Mouse (Mus musculus): ENCODE data around the gene Krcc1.

Krcc1 gene

DNA sequence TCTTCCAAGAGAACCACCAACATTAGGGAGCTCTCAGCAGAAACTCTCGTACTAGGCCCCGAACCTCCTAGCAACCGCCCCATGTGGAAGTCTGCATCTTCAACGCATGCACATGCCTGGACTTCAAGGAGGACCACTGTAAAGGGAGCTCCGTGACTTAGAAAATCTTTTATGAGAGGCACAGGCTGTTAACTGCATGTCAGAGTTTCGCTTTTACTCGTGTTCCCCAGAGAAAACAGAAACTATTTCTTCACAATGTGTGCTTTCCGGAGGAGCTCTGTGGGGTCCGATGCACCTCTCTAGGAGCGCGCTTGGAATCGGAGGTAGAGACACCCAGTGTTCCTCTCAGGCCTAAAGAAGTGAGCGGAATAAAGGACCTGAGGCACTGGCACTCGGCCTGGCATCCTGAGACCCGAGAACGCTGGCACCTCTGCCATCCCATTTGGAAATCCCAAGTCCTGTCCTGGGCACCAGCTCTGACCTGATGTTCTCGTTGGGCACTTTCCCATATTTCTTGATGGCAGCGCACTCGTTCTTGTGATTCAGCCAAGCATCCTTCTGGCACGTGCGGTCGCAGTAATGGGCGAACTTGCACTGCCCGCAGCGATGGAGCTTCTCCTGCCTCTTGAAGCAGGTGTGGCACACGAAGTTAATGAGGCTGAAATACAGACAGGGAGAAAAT, 32.3 kb upstream of the Krcc1 start:
- TF ChIP-seq CTCF (conservative IDR thresholded peaks at IDR 0.05; ENCODE audit: low read length) (no peak), NANOG (IDR thresholded peaks at IDR 0.05; ENCODE audit: borderline replicate concordance, low read length) (no peak)
- Histone ChIP-seq H3K36me3 (ENCODE audit: insufficient read depth, low read length) (no peaks in the 10 kb centered on the region), H3K27me3 (ENCODE audit: insufficient read depth, low read length) (peaks cover 23% of the 10 kb centered on the region), H3K4me3 (replicated peaks; ENCODE audit: low read length) (peak overlapping the region; percentile 49), H3K4me1 (replicated peaks; ENCODE audit: low read depth, low read length) (peaks cover 64% of the 10 kb centered on the region), H3K9me3 (ENCODE audit: low read length) (no peaks in the 10 kb centered on the region)

DNA sequence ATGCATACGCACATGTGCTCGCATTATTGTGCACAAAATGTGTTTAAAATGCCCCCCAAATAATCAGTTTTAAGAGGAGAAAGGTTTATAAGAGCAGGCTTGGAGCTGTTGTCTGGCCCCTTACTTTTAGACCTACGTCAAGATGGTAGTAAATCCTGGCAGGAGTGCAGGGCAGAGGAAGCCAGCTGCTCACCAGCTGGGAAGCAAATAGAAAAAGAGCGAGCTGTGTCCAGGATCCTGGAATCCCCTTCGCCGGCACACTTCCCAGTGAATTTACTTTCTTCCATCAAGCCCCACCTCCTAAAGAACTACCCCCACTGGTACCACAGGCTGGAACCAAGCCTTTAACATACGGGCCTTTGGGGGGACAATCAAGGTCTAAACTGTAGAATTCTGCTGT, 30.6 kb upstream of the Krcc1 start:
- Histone ChIP-seq H3K4me1 (replicated peaks; ENCODE audit: low read depth, low read length) (peaks cover 52% of the 10 kb centered on the region), H3K27me3 (ENCODE audit: insufficient read depth, low read length) (peaks cover 18% of the 10 kb centered on the region; the same call in 1 of the 2 replicates), H3K9me3 (ENCODE audit: low read length) (no peaks in the 10 kb centered on the region), H3K4me3 (replicated peaks; ENCODE audit: low read length) (no peak overlapping the region), H3K36me3 (ENCODE audit: insufficient read depth, low read length) (no peaks in the 10 kb centered on the region)
- TF ChIP-seq POU5F1 (IDR thresholded peaks at IDR 0.05; ENCODE audit: borderline replicate concordance, low read length) (no peak), CTCF (conservative IDR thresholded peaks at IDR 0.05; ENCODE audit: low read length) (no peak), NANOG (IDR thresholded peaks at IDR 0.05; ENCODE audit: borderline replicate concordance, low read length) (no peak)

- no peak for TF ChIP-seq CTCF (conservative IDR thresholded peaks at IDR 0.05; ENCODE audit: low read length)
- no peak for TF ChIP-seq NANOG (IDR thresholded peaks at IDR 0.05; ENCODE audit: borderline replicate concordance, low read length)
- TF ChIP-seq POU5F1 (IDR thresholded peaks at IDR 0.05; ENCODE audit: borderline replicate concordance, low read length), result no peak
These were observed 28.7 kb upstream of the Krcc1 start for GRCm38 (mm10) chr6:71242811-71243210.

GRCm38 (mm10) chr6:71243258-71243657, 28.2 kb upstream of the Krcc1 start:
- Histone ChIP-seq H3K27me3 (ENCODE audit: insufficient read depth, low read length) (peaks cover 18% of the 10 kb centered on the region; the same call in 1 of the 2 replicates), H3K36me3 (ENCODE audit: insufficient read depth, low read length) (no peaks in the 10 kb centered on the region), H3K9me3 (ENCODE audit: low read length) (no peaks in the 10 kb centered on the region), H3K4me3 (replicated peaks; ENCODE audit: low read length) (no peak overlapping the region), H3K4me1 (replicated peaks; ENCODE audit: low read depth, low read length) (peaks cover 28% of the 10 kb centered on the region)
- no peak for TF ChIP-seq POU5F1 (IDR thresholded peaks at IDR 0.05; ENCODE audit: borderline replicate concordance, low read length)
- TF ChIP-seq CTCF (conservative IDR thresholded peaks at IDR 0.05; ENCODE audit: low read length), result peak; percentile 26; the same call in 1 of the 2 replicates

More at GRCm38 (mm10) chr6:71242811-71243210, 28.7 kb upstream of the Krcc1 start:
- no peak overlapping the region for H3K4me3 ChIP-seq (replicated peaks; ENCODE audit: low read length)
- H3K27me3 ChIP-seq (ENCODE audit: insufficient read depth, low read length), result peaks cover 18% of the 10 kb centered on the region; the same call in 1 of the 2 replicates
- peaks cover 32% of the 10 kb centered on the region for H3K4me1 ChIP-seq (replicated peaks; ENCODE audit: low read depth, low read length)
- no peaks in the 10 kb centered on the region for H3K9me3 ChIP-seq (ENCODE audit: low read length)
- no peaks in the 10 kb centered on the region for H3K36me3 ChIP-seq (ENCODE audit: insufficient read depth, low read length)

GRCm38 (mm10) chr6:71248420-71248819, 23.1 kb upstream of the Krcc1 start:
- Histone ChIP-seq H3K27me3 (ENCODE audit: insufficient read depth, low read length) (no peaks in the 10 kb centered on the region), H3K4me1 (replicated peaks; ENCODE audit: low read depth, low read length) (peaks cover 27% of the 10 kb centered on the region), H3K4me3 (replicated peaks; ENCODE audit: low read length) (no peak overlapping the region), H3K36me3 (ENCODE audit: insufficient read depth, low read length) (no peaks in the 10 kb centered on the region), H3K9me3 (ENCODE audit: low read length) (no peaks in the 10 kb centered on the region)
- TF ChIP-seq CTCF (conservative IDR thresholded peaks at IDR 0.05; ENCODE audit: low read length), result no peak
- no peak for TF ChIP-seq NANOG (IDR thresholded peaks at IDR 0.05; ENCODE audit: borderline replicate concordance, low read length)
- no peak for TF ChIP-seq POU5F1 (IDR thresholded peaks at IDR 0.05; ENCODE audit: borderline replicate concordance, low read length)

- no peak for TF ChIP-seq CTCF (conservative IDR thresholded peaks at IDR 0.05; ENCODE audit: low read length)
- TF ChIP-seq NANOG (IDR thresholded peaks at IDR 0.05; ENCODE audit: borderline replicate concordance, low read length), result 0 out of 2 replicates have a peak, but pooled peaks have one; percentile 8
These were observed 21.9 kb upstream of the Krcc1 start for GRCm38 (mm10) chr6:71249615-71250014.

DNA sequence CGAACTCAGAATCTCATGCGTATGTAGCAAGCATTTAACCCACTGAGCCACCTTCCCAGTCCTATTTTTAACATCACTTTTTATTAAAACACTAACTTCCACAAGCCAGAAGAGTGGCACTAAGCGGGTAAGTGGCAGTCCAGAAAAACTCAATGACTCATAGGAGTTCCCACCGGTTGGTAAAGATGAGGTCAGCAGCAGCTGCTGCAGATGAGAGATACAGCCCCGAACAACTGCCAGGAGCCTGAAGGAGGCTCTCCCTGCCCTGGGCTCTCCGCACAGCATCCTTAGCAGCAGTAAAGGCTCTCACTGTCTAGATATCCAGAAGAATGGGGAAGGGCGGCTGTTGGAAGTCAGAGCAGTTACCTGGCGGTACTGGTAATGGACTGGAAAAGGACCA, 20.5 kb upstream of the Krcc1 start:
- no peaks in the 10 kb centered on the region for H3K36me3 ChIP-seq (ENCODE audit: insufficient read depth, low read length)
- TF ChIP-seq CTCF (conservative IDR thresholded peaks at IDR 0.05; ENCODE audit: low read length) (no peak), POU5F1 (IDR thresholded peaks at IDR 0.05; ENCODE audit: borderline replicate concordance, low read length) (no peak), NANOG (IDR thresholded peaks at IDR 0.05; ENCODE audit: borderline replicate concordance, low read length) (no peak)
- H3K4me3 ChIP-seq (replicated peaks; ENCODE audit: low read length), result peak overlapping the region; percentile 33; the same call in 1 of the 2 replicates
- H3K9me3 ChIP-seq (ENCODE audit: low read length), result no peaks in the 10 kb centered on the region
- H3K4me1 ChIP-seq (replicated peaks; ENCODE audit: low read depth, low read length), result peaks cover 40% of the 10 kb centered on the region
- no peaks in the 10 kb centered on the region for H3K27me3 ChIP-seq (ENCODE audit: insufficient read depth, low read length)

More at GRCm38 (mm10) chr6:71249615-71250014, 21.9 kb upstream of the Krcc1 start:
- Histone ChIP-seq H3K27me3 (ENCODE audit: insufficient read depth, low read length) (no peaks in the 10 kb centered on the region), H3K4me3 (replicated peaks; ENCODE audit: low read length) (no peak overlapping the region), H3K9me3 (ENCODE audit: low read length) (no peaks in the 10 kb centered on the region), H3K36me3 (ENCODE audit: insufficient read depth, low read length) (no peaks in the 10 kb centered on the region), H3K4me1 (replicated peaks; ENCODE audit: low read depth, low read length) (peaks cover 35% of the 10 kb centered on the region)

GRCm38 (mm10) chr6:71254456-71254855, 17.0 kb upstream of the Krcc1 start:
- Histone ChIP-seq H3K4me3 (replicated peaks; ENCODE audit: low read length) (no peak overlapping the region), H3K9me3 (ENCODE audit: low read length) (no peaks in the 10 kb centered on the region), H3K27me3 (ENCODE audit: insufficient read depth, low read length) (no peaks in the 10 kb centered on the region), H3K36me3 (ENCODE audit: insufficient read depth, low read length) (no peaks in the 10 kb centered on the region), H3K4me1 (replicated peaks; ENCODE audit: low read depth, low read length) (peaks cover 51% of the 10 kb centered on the region)
- no peak for TF ChIP-seq POU5F1 (IDR thresholded peaks at IDR 0.05; ENCODE audit: borderline replicate concordance, low read length)
- TF ChIP-seq NANOG (IDR thresholded peaks at IDR 0.05; ENCODE audit: borderline replicate concordance, low read length), result no peak
- no peak for TF ChIP-seq CTCF (conservative IDR thresholded peaks at IDR 0.05; ENCODE audit: low read length)

DNA sequence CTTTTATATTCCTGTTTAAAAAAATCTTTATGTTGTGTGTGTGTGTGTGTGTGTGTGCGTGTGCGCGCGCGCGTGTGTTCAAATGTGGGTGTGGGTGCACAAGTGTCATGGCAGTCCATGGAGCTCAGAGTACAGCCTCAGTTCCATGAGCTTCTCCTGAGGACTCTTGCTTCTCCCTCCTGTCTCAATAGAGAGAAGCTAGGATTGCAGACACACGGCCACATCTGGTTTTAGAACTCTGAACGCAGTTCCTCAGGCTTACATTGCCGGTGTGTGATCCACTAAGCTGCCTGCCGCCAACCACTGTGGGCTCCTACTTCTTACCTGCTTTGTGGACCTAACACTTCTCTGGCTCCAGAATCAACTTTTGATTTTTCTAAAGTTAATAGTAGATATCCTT, 15.3 kb upstream of the Krcc1 start:
- Histone ChIP-seq H3K4me3 (replicated peaks; ENCODE audit: low read length) (no peak overlapping the region), H3K36me3 (ENCODE audit: insufficient read depth, low read length) (no peaks in the 10 kb centered on the region), H3K27me3 (ENCODE audit: insufficient read depth, low read length) (no peaks in the 10 kb centered on the region), H3K4me1 (replicated peaks; ENCODE audit: low read depth, low read length) (peaks cover 53% of the 10 kb centered on the region), H3K9me3 (ENCODE audit: low read length) (no peaks in the 10 kb centered on the region)
- TF ChIP-seq CTCF (conservative IDR thresholded peaks at IDR 0.05; ENCODE audit: low read length), result no peak

Data from E14TG2a.4 (cell line).